Comparison of ENCODE assay signal across 12 mouse cellular contexts in the genomic region with DNA sequence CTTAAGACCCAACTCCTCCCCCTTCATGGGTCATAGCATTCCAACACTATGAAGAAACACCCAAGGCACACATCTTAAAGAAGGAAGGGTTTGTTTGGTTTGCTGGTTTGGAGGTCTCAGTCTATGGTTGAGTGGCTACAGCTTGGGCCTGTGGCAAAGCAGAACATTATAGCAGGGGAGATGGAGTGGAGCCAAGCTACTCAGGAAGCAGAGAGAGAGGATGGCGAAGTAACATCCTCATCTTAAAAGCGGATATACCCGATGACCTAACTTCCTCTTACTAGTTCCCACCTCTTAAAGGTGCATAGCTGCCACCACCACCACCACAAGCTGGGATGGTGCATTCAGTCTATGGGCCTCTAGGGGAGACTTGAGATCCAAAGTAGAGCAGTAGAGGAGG. TPM values are rescaled to one million over a fixed set of nuclear protein-coding genes. Genes with fewer than 3 reads are reported as not detected.
A peak's percentile ranks its signal among the peaks of the same experiment; 100 is the strongest.
DNase-seq lines count a peak whose midpoint lies in the region; ATAC-seq and TF ChIP-seq lines count a peak whose summit lies in the region.
"Had no signal": no experiment of that assay in that cellular context is flagged by ENCODE, and none has a peak within 500 bp of the region (broad histone marks: within the 10 kb centered on the region; RNA-seq: fewer than 3 reads in every experiment).

No protein-coding gene starts in this region.

- no peak for TF ChIP-seq CTCF in bone marrow macrophage, adult 2 months (IDR thresholded peaks at IDR 0.05; ENCODE audit: low read depth, low read length)
- no peak for TF ChIP-seq CTCF in gastrocnemius, adult 2 months (IDR thresholded peaks at IDR 0.05)

- H3K4me3 ChIP-seq in liver, embryonic 15.5 days (replicated peaks) = no peak overlapping the region
- no peak overlapping the region for H3K4me3 ChIP-seq in liver, embryonic 11.5 days (ENCODE audit: low read depth, low read length)
- peak overlapping the region; percentile 35 for H3K4me3 ChIP-seq in bone marrow macrophage, adult 2 months (ENCODE audit: insufficient read depth, low read length)
- no peak overlapping the region for H3K4me3 ChIP-seq in gastrocnemius, adult 2 months
- no peak overlapping the region for H3K4me3 ChIP-seq in forebrain, embryonic 16.5 days (replicated peaks; ENCODE audit: low read length)
- H3K4me3 ChIP-seq: embryonic facial prominence, embryonic 15.5 days had no signal

- no peaks in the 10 kb centered on the region for H3K36me3 ChIP-seq in liver, embryonic 15.5 days (replicated peaks)
- no peaks in the 10 kb centered on the region for H3K36me3 ChIP-seq in liver, embryonic 11.5 days (ENCODE audit: control insufficient read depth, insufficient read depth, low read length)
- H3K36me3 ChIP-seq in forebrain, embryonic 16.5 days (ENCODE audit: control insufficient read depth, insufficient read depth) = no peaks in the 10 kb centered on the region
- H3K36me3 ChIP-seq: embryonic facial prominence, embryonic 15.5 days had no signal

- no peak overlapping the region for H3K27ac ChIP-seq in liver, embryonic 15.5 days (replicated peaks)
- H3K27ac ChIP-seq in liver, embryonic 11.5 days (ENCODE audit: low read depth, low read length) = no peak overlapping the region
- peak overlapping the region; percentile 68 for H3K27ac ChIP-seq in bone marrow macrophage, adult 2 months (ENCODE audit: insufficient read depth, low read depth, low read length)
- no peak overlapping the region for H3K27ac ChIP-seq in gastrocnemius, adult 2 months
- H3K27ac ChIP-seq in forebrain, embryonic 16.5 days (ENCODE audit: low read length) = no peak overlapping the region
- H3K27ac ChIP-seq: embryonic facial prominence, embryonic 15.5 days had no signal

- WGBS in liver, embryonic 15.5 days (ENCODE audit: insufficient replicate concordance) = 30% methylated on average over 3 of the region's 3 CpGs
- 49% methylated on average over 3 of the region's 3 CpGs for WGBS in liver, embryonic 11.5 days
- 95% methylated on average over 3 of the region's 3 CpGs for WGBS in forebrain, embryonic 16.5 days

- TF ChIP-seq POLR2A in bone marrow macrophage, adult 2 months (IDR thresholded peaks at IDR 0.05; ENCODE audit: borderline replicate concordance, low read depth, low read length) = no peak

- no peaks in the 10 kb centered on the region for H3K27me3 ChIP-seq in liver, embryonic 15.5 days
- H3K27me3 ChIP-seq in liver, embryonic 11.5 days (replicated peaks; ENCODE audit: control insufficient read depth, insufficient read depth, low read length) = no peaks in the 10 kb centered on the region
- no peaks in the 10 kb centered on the region for H3K27me3 ChIP-seq in forebrain, embryonic 16.5 days (replicated peaks; ENCODE audit: control insufficient read depth, insufficient read depth, low read length)
- H3K27me3 ChIP-seq: embryonic facial prominence, embryonic 15.5 days had no signal

- no peak for DNase-seq in liver, embryonic 11.5 days (ENCODE audit: low spot score)
- peak; percentile 71 for DNase-seq in CD4-positive helper T cell, adult 2 months (ENCODE audit: low read depth, low spot score)
- no peak for DNase-seq in gastrocnemius, adult 2 months
- DNase-seq: cerebellum, postnatal 14 days; heart, postnatal 4 days; kidney, adult 18-20 months; thymus, adult 18-20 months had no signal

- peak overlapping the region; percentile 25 for H3K4me2 ChIP-seq in liver, embryonic 15.5 days
- H3K4me2 ChIP-seq in liver, embryonic 11.5 days = no peak overlapping the region
- H3K4me2 ChIP-seq in forebrain, embryonic 16.5 days (ENCODE audit: low read length) = no peak overlapping the region
- H3K4me2 ChIP-seq: embryonic facial prominence, embryonic 15.5 days had no signal

- H3K4me1 ChIP-seq in liver, embryonic 15.5 days (replicated peaks) = no peaks in the 10 kb centered on the region
- H3K4me1 ChIP-seq in liver, embryonic 11.5 days (replicated peaks; ENCODE audit: control insufficient read depth, insufficient read depth, low read length) = no peaks in the 10 kb centered on the region; the same call in 1 of the 2 replicates
- peaks cover 50% of the 10 kb centered on the region for H3K4me1 ChIP-seq in bone marrow macrophage, adult 2 months (ENCODE audit: control insufficient read depth, insufficient read depth, low read length)
- H3K4me1 ChIP-seq in forebrain, embryonic 16.5 days (replicated peaks; ENCODE audit: control insufficient read depth, insufficient read depth, low read length) = peaks cover 5% of the 10 kb centered on the region; the same call in 1 of the 2 replicates
- H3K4me1 ChIP-seq: embryonic facial prominence, embryonic 15.5 days had no signal

- intact Hi-C loops in gastrocnemius, adult 2 months (cut with DNase I) = no loop called here

- no peak for ATAC-seq in liver, embryonic 15.5 days (ENCODE audit: insufficient read depth)
- no peak for ATAC-seq in liver, embryonic 11.5 days (replicated peaks; ENCODE audit: low FRiP score)
- peak; percentile 75 for ATAC-seq in megakaryocyte progenitor cell, adult 5-6 weeks (replicated peaks; ENCODE audit: poor library complexity)
- no peak for ATAC-seq in forebrain, embryonic 16.5 days

- no peaks in the 10 kb centered on the region for H3K9me3 ChIP-seq in liver, embryonic 15.5 days (replicated peaks)
- H3K9me3 ChIP-seq in liver, embryonic 11.5 days (ENCODE audit: control insufficient read depth, low read length) = no peaks in the 10 kb centered on the region
- no peaks in the 10 kb centered on the region for H3K9me3 ChIP-seq in forebrain, embryonic 16.5 days (ENCODE audit: control insufficient read depth, low read length)
- H3K9me3 ChIP-seq: embryonic facial prominence, embryonic 15.5 days had no signal

- H3K9ac ChIP-seq in liver, embryonic 15.5 days = no peak overlapping the region
- H3K9ac ChIP-seq in liver, embryonic 11.5 days (ENCODE audit: low read depth, low read length) = no peak overlapping the region
- H3K9ac ChIP-seq in forebrain, embryonic 16.5 days (replicated peaks; ENCODE audit: low read depth, low read length) = no peak overlapping the region
- H3K9ac ChIP-seq: embryonic facial prominence, embryonic 15.5 days had no signal

RNA-seq across cellular contexts. Expression of gene Dglucy, which starts 58.4 kb away (rescaled TPM):
- polyA plus RNA-seq in liver, embryonic 15.5 days (2015; fragmentation: Nextera tagmentation; extraction: Ambion mirVana) = 1.2 and 1.4 TPM in 2 replicates
- polyA plus RNA-seq in liver, embryonic 11.5 days (2014; fragmentation: Nextera tagmentation; extraction: Ambion mirVana) = 0.14 and 0.38 TPM in 2 replicates
- 30.9 and 34.1 TPM in 2 replicates for polyA plus RNA-seq in bone marrow macrophage, adult 2 months (2012; ENCODE audit: insufficient read depth, insufficient read length, missing spikeins)
- 12.5 and 15.1 TPM in 2 replicates for total RNA-seq in megakaryocyte progenitor cell, adult 5-6 weeks (2015)
- 13.1 and 15.3 TPM in 2 replicates for total RNA-seq in megakaryocyte progenitor cell, adult 5-6 weeks (2017)
- 10 to 100 TPM; 19.1 to 21.6 TPM for total RNA-seq in gastrocnemius, adult 2 months (2021)
- 3.0 and 3.3 TPM in 2 replicates for polyA plus RNA-seq in forebrain, embryonic 16.5 days (2015; fragmentation: Nextera tagmentation; extraction: Ambion mirVana)
